In the genomic region with DNA sequence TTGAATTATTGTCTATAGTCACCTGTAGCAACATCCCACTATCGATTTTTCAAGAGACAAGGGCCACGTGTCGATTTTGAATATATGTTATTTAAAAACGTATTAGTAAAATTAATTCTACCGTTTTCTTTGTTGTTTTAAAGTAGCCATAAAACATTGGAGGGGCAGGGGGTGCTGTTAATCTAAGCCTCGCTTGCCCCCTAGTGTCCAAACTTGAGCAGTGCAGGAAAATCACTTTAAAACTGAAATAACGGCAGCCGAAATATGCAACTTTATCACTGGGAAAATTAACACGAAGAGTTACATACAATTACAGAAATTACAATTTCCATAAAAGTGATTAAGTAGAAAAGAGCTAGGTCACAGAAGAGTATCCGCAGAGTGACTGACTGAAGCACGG, we compare ENCODE assay signal across 7 mouse cellular contexts. TPM values are rescaled to one million over a fixed set of nuclear protein-coding genes. Genes with fewer than 3 reads are reported as not detected.
DNase-seq lines count a peak whose midpoint lies in the region; ATAC-seq and TF ChIP-seq lines count a peak whose summit lies in the region.

No protein-coding gene starts in this region.

- no peak overlapping the region for H3K27ac ChIP-seq in intestine, embryonic 14.5 days (ENCODE audit: low read depth)
- no peak overlapping the region for H3K27ac ChIP-seq in intestine, embryonic 16.5 days (ENCODE audit: low read length)
- no peak overlapping the region for H3K27ac ChIP-seq in ES-E14 (ENCODE audit: insufficient read depth, low read depth, low read length, poor library complexity, severe bottlenecking)
- H3K27ac ChIP-seq in lung, postnatal 0 days (ENCODE audit: low read length), result no peak overlapping the region

- no peak overlapping the region for H3K4me3 ChIP-seq in intestine, embryonic 14.5 days (ENCODE audit: low read depth, low read length)
- H3K4me3 ChIP-seq in intestine, embryonic 16.5 days (ENCODE audit: low read length), result no peak overlapping the region
- no peak overlapping the region for H3K4me3 ChIP-seq in ES-E14 (ENCODE audit: insufficient read depth in 1 of 2, low read depth in 1 of 2, low read length in 2 of 2, poor library complexity in 1 of 2, severe bottlenecking in 1 of 2)
- no peak overlapping the region for H3K4me3 ChIP-seq in lung, postnatal 0 days (ENCODE audit: low read depth, low read length)

- no peaks in the 10 kb centered on the region for H3K9me3 ChIP-seq in intestine, embryonic 14.5 days (ENCODE audit: control insufficient read depth, low read length)
- no peaks in the 10 kb centered on the region for H3K9me3 ChIP-seq in intestine, embryonic 16.5 days (ENCODE audit: control insufficient read depth, low read length)
- no peaks in the 10 kb centered on the region for H3K9me3 ChIP-seq in ES-E14 (ENCODE audit: control insufficient read depth, insufficient read depth, low read depth, low read length)
- H3K9me3 ChIP-seq in lung, postnatal 0 days (ENCODE audit: low read length), result no peaks in the 10 kb centered on the region

- no peak overlapping the region for H3K4me2 ChIP-seq in intestine, embryonic 14.5 days (ENCODE audit: low read length)
- no peak overlapping the region for H3K4me2 ChIP-seq in intestine, embryonic 16.5 days (ENCODE audit: low read depth, low read length)
- no peak overlapping the region for H3K4me2 ChIP-seq in lung, postnatal 0 days (replicated peaks; ENCODE audit: low read depth, low read length)

- peak; percentile 85 for TF ChIP-seq CTCF in lung, postnatal 0 days (IDR thresholded peaks at IDR 0.05)

- no peak overlapping the region for H3K9ac ChIP-seq in intestine, embryonic 14.5 days (ENCODE audit: low read length)
- H3K9ac ChIP-seq in intestine, embryonic 16.5 days (ENCODE audit: low read depth, low read length), result no peak overlapping the region
- H3K9ac ChIP-seq in ES-E14 (ENCODE audit: insufficient read depth, low read depth, low read length, poor library complexity, severe bottlenecking), result no peak overlapping the region
- no peak overlapping the region for H3K9ac ChIP-seq in lung, postnatal 0 days (replicated peaks; ENCODE audit: low read depth)

- DNase-seq in intestine, embryonic 14.5 days (ENCODE audit: low spot score), result peak; percentile 65
- peak; percentile 21 for DNase-seq in ES-E14 (ENCODE audit: low read depth, low spot score)
- DNase-seq in adrenal gland, postnatal 25 days, result peak; percentile 26
- DNase-seq in heart, postnatal 4 days, result peak; percentile 43
- peak; percentile 63 for DNase-seq in lung, postnatal 0 days (ENCODE audit: low spot score)
- peak; percentile 44 for DNase-seq in thymus, postnatal 4 days

- no peaks in the 10 kb centered on the region for H3K27me3 ChIP-seq in intestine, embryonic 14.5 days (replicated peaks; ENCODE audit: control insufficient read depth, insufficient read depth, low read length)
- no peaks in the 10 kb centered on the region for H3K27me3 ChIP-seq in intestine, embryonic 16.5 days (replicated peaks; ENCODE audit: control insufficient read depth, insufficient read depth, low read length)
- H3K27me3 ChIP-seq in lung, postnatal 0 days (replicated peaks; ENCODE audit: insufficient read depth, low read length), result no peaks in the 10 kb centered on the region; the same call in 1 of the 2 replicates

- H3K4me1 ChIP-seq in intestine, embryonic 14.5 days (replicated peaks; ENCODE audit: control insufficient read depth, insufficient read depth, low read length), result no peaks in the 10 kb centered on the region
- H3K4me1 ChIP-seq in intestine, embryonic 16.5 days (ENCODE audit: control insufficient read depth, insufficient read depth, low read length), result no peaks in the 10 kb centered on the region
- no peaks in the 10 kb centered on the region for H3K4me1 ChIP-seq in ES-E14 (ENCODE audit: control insufficient read depth in 2 of 2, insufficient read depth in 2 of 2, low read length in 2 of 2, poor library complexity in 1 of 2)
- H3K4me1 ChIP-seq in lung, postnatal 0 days (ENCODE audit: insufficient read depth, low read depth, low read length), result no peaks in the 10 kb centered on the region

- WGBS in intestine, embryonic 14.5 days, result 15% methylated on average over 11 of the region's 11 CpGs
- 17% methylated on average over 11 of the region's 11 CpGs for WGBS in intestine, embryonic 16.5 days
- WGBS in lung, postnatal 0 days, result 11% methylated on average over 11 of the region's 11 CpGs

- no peak for ATAC-seq in intestine, embryonic 14.5 days (replicated peaks; ENCODE audit: low FRiP score, low TSS enrichment, low read depth)
- ATAC-seq in intestine, embryonic 16.5 days, result no peak
- ATAC-seq in lung, postnatal 0 days, result no peak

- TF ChIP-seq EP300 in lung, postnatal 0 days (IDR thresholded peaks at IDR 0.05), result no peak

- in situ Hi-C loops in ES-E14 (cut with MboI; ENCODE audit: low sequenced_read_pairs in 2 of 2, unreplicated experiment in 2 of 2), result no loop called here

- no peaks in the 10 kb centered on the region for H3K36me3 ChIP-seq in intestine, embryonic 14.5 days (ENCODE audit: control insufficient read depth, insufficient read depth, low read length)
- no peaks in the 10 kb centered on the region for H3K36me3 ChIP-seq in intestine, embryonic 16.5 days (ENCODE audit: control insufficient read depth, insufficient read depth, low read length)
- no peaks in the 10 kb centered on the region for H3K36me3 ChIP-seq in ES-E14 (ENCODE audit: control insufficient read depth, insufficient read depth, low read length, poor library complexity, severe bottlenecking)
- H3K36me3 ChIP-seq in lung, postnatal 0 days (ENCODE audit: insufficient read depth, low read length), result no peaks in the 10 kb centered on the region

TF ChIP-seq in ES-E14, 5 proteins besides CTCF, POLR2A, EP300 and RAD21:
- TF ChIP-seq ZNF384 (IDR thresholded peaks at IDR 0.05; ENCODE audit: low read depth, low read length) (peak; percentile 85), HCFC1 (IDR thresholded peaks at IDR 0.05; ENCODE audit: borderline replicate concordance, insufficient read depth, low read length) (no peak), ZC3H11A (IDR thresholded peaks at IDR 0.05; ENCODE audit: borderline replicate concordance, low read depth, low read length) (peak; percentile 70; the same call in 1 of the 2 replicates), CHD2 (IDR thresholded peaks at IDR 0.05; ENCODE audit: low read depth, low read length) (no peak), MAFK (IDR thresholded peaks at IDR 0.05; ENCODE audit: insufficient read depth, low read depth, low read length) (no peak)
TF ChIP-seq in ES-E14: peak in this region for 2.

RNA-seq across cellular contexts. Expression of a gene that starts 55.2 kb away (rescaled TPM):
- 0.19 TPM in 1 of 2 replicates, not detected in the other for polyA plus RNA-seq in intestine, embryonic 14.5 days (2014; fragmentation: Nextera tagmentation; extraction: Ambion mirVana)
- polyA plus RNA-seq in intestine, embryonic 16.5 days (2015; fragmentation: Nextera tagmentation; extraction: Ambion mirVana), result 0.10 TPM in 2 replicates
- 1.7 and 2.1 TPM in 2 replicates for total RNA-seq in ES-E14 (2012; rRNA removed)
- total RNA-seq in adrenal gland, postnatal 25 days (2021), result 1.9 and 2.2 TPM in 2 replicates
- total RNA-seq in heart, postnatal 4 days (2021), result not detected
- 2.4 and 2.9 TPM in 2 replicates for polyA plus RNA-seq in lung, postnatal 0 days (2015; fragmentation: Nextera tagmentation; extraction: Ambion mirVana)
